Mouse (Mus musculus) liver, postnatal 0 days (tissue): ENCODE measurements around the gene Ppp1r12b.

Source experiments
- CTCF ChIP-seq: sonication (generic); IDR thresholded peaks from 2 replicates; pipeline ENCODE4 v1.5.1; 2016; ENCODE audit warnings: antibody characterized with exemption, low read depth
- EP300 ChIP-seq: IDR thresholded peaks from 2 replicates; pipeline ENCODE4 v1.6.1; 2016; ENCODE audit warnings: antibody characterized with exemption, low read depth, mild to moderate bottlenecking

DNA sequence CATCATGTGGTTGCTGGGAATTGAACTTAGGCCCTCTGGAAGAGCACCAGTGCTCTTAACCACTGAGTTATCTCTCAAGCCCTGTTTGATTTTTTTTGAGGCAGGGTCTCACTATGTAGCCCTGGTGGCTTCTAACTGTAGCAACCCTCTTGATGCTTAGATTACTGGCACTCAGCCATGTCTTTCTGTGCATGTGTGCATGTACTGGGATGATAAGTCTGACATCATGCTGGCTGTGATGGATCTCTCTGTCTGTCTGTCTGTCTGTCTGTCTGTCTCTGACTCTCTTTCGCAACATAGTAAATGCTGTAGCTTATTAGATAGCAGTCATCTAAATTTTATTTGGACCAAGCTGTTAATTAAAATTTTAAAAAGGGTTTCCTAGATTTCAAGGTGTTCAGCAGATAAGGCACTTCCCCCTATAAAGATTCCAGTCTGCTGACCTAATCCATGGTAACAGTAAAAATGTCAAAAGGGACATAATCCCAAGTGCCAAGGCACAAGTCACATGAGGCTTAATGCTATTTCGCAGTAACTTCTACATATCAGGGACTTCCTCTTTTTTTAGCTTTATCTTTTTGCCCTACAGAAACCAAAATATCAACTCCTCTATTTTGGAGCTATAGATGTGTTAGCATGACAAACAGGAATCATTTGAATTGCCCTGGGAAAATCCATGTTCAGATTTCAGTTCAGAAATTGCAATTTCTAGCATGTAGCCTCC lies 164.9 kb downstream of the Ppp1r12b start:
- TF ChIP-seq CTCF (no peak), EP300 (0 out of 2 replicates have a peak, but pooled peaks have one; percentile 33)
